Mouse (Mus musculus) MEL (cell line): Measurements from ENCODE around the gene Plekha7. TPM values are rescaled to one million over a fixed set of nuclear protein-coding genes. Genes with fewer than 3 reads are reported as not detected.

ENCODE experiments used
- DNase-seq: peaks from one replicate; pipeline ENCODE4 v3.0.0; 2011; ENCODE audit warnings: low read depth, low spot score
- H3K27ac ChIP-seq: 2 replicates; pipeline ENCODE4 v1.5.1; 2012; ENCODE audit warnings: low read depth, mild to moderate bottlenecking, control low read depth, low read length, moderate library complexity; ENCODE audit not compliant: control insufficient read depth
- H3K27me3 ChIP-seq, 2 experiments: fragments of 150-350 bp in 1 of 2; sonication (generic) in 1 of 2; 2 replicates each; pipeline ENCODE4 v1.6.1; 2012; ENCODE audit warnings: low read length in 2 of 2, mild to moderate bottlenecking in 2 of 2, improper control_type of control experiment in 1 of 2, moderate library complexity in 1 of 2; ENCODE audit not compliant: insufficient read depth in 2 of 2, control insufficient read depth in 1 of 2
- H3K36me3 ChIP-seq, 2 experiments: 2 replicates each; pipeline ENCODE4 v1.6.1; 2012 to 2014; ENCODE audit warnings: low read length in 2 of 2, improper control_type of control experiment in 1 of 2, inconsistent platforms in 1 of 2, mild to moderate bottlenecking in 1 of 2; ENCODE audit not compliant: insufficient read depth in 2 of 2, control insufficient read depth in 1 of 2
- H3K4me1 ChIP-seq, 2 experiments: fragments of 150-350 bp in 1 of 2; sonication (generic) in 1 of 2; 2 replicates each; pipeline ENCODE4 v1.6.1; 2012; ENCODE audit warnings: low read length in 2 of 2, improper control_type of control experiment in 1 of 2, mild to moderate bottlenecking in 1 of 2; ENCODE audit not compliant: insufficient read depth in 2 of 2, control insufficient read depth in 1 of 2
- H3K4me3 ChIP-seq, 2 experiments: fragments of 150-350 bp in 1 of 2; sonication (generic) in 1 of 2; 2 replicates each; pipeline ENCODE4 v1.5.1; 2012; ENCODE audit warnings: low read depth in 2 of 2, low read length in 2 of 2, mild to moderate bottlenecking in 2 of 2, moderate library complexity in 2 of 2, control low read depth in 1 of 2, improper control_type of control experiment in 1 of 2; ENCODE audit not compliant: control insufficient read depth in 1 of 2, insufficient read depth in 1 of 2
- H3K79me2 ChIP-seq: 2 replicates; pipeline ENCODE4 v1.6.1; 2012; ENCODE audit warnings: mild to moderate bottlenecking, low read length, moderate library complexity; ENCODE audit not compliant: control insufficient read depth, poor library complexity, insufficient read depth
- H3K9ac ChIP-seq: 2 replicates; pipeline ENCODE4 v1.6.1; 2012; ENCODE audit warnings: low read depth, mild to moderate bottlenecking, control low read depth, low read length, moderate library complexity; ENCODE audit not compliant: control insufficient read depth, poor library complexity, severe bottlenecking
- H3K9me3 ChIP-seq: fragments of 150-350 bp; sonication (generic); replicated peaks from 2 replicates; pipeline ENCODE4 v1.6.1; 2012; ENCODE audit warnings: mild to moderate bottlenecking, low read length, improper control_type of control experiment, moderate library complexity; ENCODE audit not compliant: insufficient read depth
- BHLHE40 ChIP-seq: IDR thresholded peaks from 2 replicates; pipeline ENCODE4 v1.6.1; 2012; ENCODE audit warnings: low read depth, mild to moderate bottlenecking, inconsistent platforms, low read length, improper control_type of control experiment, borderline replicate concordance
- CHD1 ChIP-seq: IDR thresholded peaks from 2 replicates; pipeline ENCODE4 v1.6.1; 2012; ENCODE audit warnings: low read depth, mild to moderate bottlenecking, inconsistent platforms, low read length, improper control_type of control experiment
- E2F4 ChIP-seq: IDR thresholded peaks from 2 replicates; pipeline ENCODE4 v1.6.1; 2011; ENCODE audit warnings: low read depth, low read length, improper control_type of control experiment, borderline replicate concordance
- ELF1 ChIP-seq: IDR thresholded peaks from 2 replicates; pipeline ENCODE4 v1.6.1; 2014; ENCODE audit warnings: low read depth, mild to moderate bottlenecking, inconsistent platforms, low read length, improper control_type of control experiment, moderate library complexity
- EP300 ChIP-seq, 2 experiments: IDR thresholded peaks; 2 replicates each; pipeline ENCODE4 v1.6.1; 2011; ENCODE audit warnings: improper control_type of control experiment in 2 of 2, low read length in 2 of 2, low read depth in 1 of 2, mild to moderate bottlenecking in 1 of 2
- ETS1 ChIP-seq: IDR thresholded peaks from 2 replicates; pipeline ENCODE4 v1.6.1; 2012; ENCODE audit warnings: low read depth, mild to moderate bottlenecking, inconsistent platforms, low read length, improper control_type of control experiment, moderate library complexity
- GABPA ChIP-seq: IDR thresholded peaks from 2 replicates; pipeline ENCODE4 v1.6.1; 2012; ENCODE audit warnings: low read depth, mild to moderate bottlenecking, inconsistent platforms, low read length, improper control_type of control experiment, moderate library complexity
- GATA1 ChIP-seq: IDR thresholded peaks from 2 replicates; pipeline ENCODE4 v1.6.1; 2011; ENCODE audit warnings: low read depth, low read length, improper control_type of control experiment
- HCFC1 ChIP-seq: IDR thresholded peaks from 2 replicates; pipeline ENCODE4 v1.6.1; 2012; ENCODE audit warnings: low read depth, mild to moderate bottlenecking, inconsistent platforms, low read length, improper control_type of control experiment, moderate library complexity
- JUND ChIP-seq: IDR thresholded peaks from 2 replicates; pipeline ENCODE4 v1.6.1; 2011; ENCODE audit warnings: low read depth, mild to moderate bottlenecking, improper control_type of control experiment, low read length
- KAT2A ChIP-seq: conservative IDR thresholded peaks from 2 replicates; pipeline ENCODE4 v1.6.1; 2012; ENCODE audit warnings: low read depth, low read length, improper control_type of control experiment, inconsistent platforms
- MAFK ChIP-seq: IDR thresholded peaks from 2 replicates; pipeline ENCODE4 v1.6.1; 2011; ENCODE audit warnings: low read depth, mild to moderate bottlenecking, low read length, improper control_type of control experiment, borderline replicate concordance
- MAX ChIP-seq: IDR thresholded peaks from 2 replicates; pipeline ENCODE4 v1.6.1; 2011; ENCODE audit warnings: low read length, improper control_type of control experiment
- MXI1 ChIP-seq: IDR thresholded peaks from 2 replicates; pipeline ENCODE4 v1.6.1; 2011; ENCODE audit warnings: mild to moderate bottlenecking, low read depth, low read length, improper control_type of control experiment
- MYB ChIP-seq: IDR thresholded peaks from 2 replicates; pipeline ENCODE4 v1.6.1; 2011; ENCODE audit warnings: mild to moderate bottlenecking, low read depth, low read length, improper control_type of control experiment
- MYC ChIP-seq: IDR thresholded peaks from 2 replicates; pipeline ENCODE4 v1.6.1; 2011; ENCODE audit warnings: low read depth, mild to moderate bottlenecking, low read length, improper control_type of control experiment, moderate library complexity
- NRF1 ChIP-seq: IDR thresholded peaks from 2 replicates; pipeline ENCODE4 v1.6.1; 2014; ENCODE audit warnings: low read depth, mild to moderate bottlenecking, inconsistent platforms, low read length, improper control_type of control experiment, moderate library complexity; ENCODE audit not compliant: poor library complexity, insufficient read depth, severe bottlenecking
- POLR2A ChIP-seq, 2 experiments: IDR thresholded peaks; 2 replicates each; pipeline ENCODE4 v1.6.1; 2011 to 2012; ENCODE audit warnings: low read length in 2 of 2, mild to moderate bottlenecking in 2 of 2, control low read depth in 1 of 2, improper control_type of control experiment in 1 of 2, low read depth in 1 of 2, moderate library complexity in 1 of 2; ENCODE audit not compliant: control insufficient read depth in 1 of 2, insufficient read depth in 1 of 2, poor library complexity in 1 of 2
- POLR2AphosphoS2 ChIP-seq: IDR thresholded peaks from 2 replicates; pipeline ENCODE4 v1.6.1; 2011; ENCODE audit warnings: low read length, improper control_type of control experiment
- RAD21 ChIP-seq: IDR thresholded peaks from 2 replicates; pipeline ENCODE4 v1.6.1; 2011; ENCODE audit warnings: mild to moderate bottlenecking, low read depth, low read length, improper control_type of control experiment
- RCOR1 ChIP-seq: IDR thresholded peaks from 2 replicates; pipeline ENCODE4 v1.6.1; 2012; ENCODE audit warnings: low read depth, mild to moderate bottlenecking, inconsistent platforms, low read length, improper control_type of control experiment
- TAL1 ChIP-seq: IDR thresholded peaks from 2 replicates; pipeline ENCODE4 v1.6.1; 2012; ENCODE audit warnings: mild to moderate bottlenecking, inconsistent platforms, low read length, moderate library complexity, mixed read lengths
- TBP ChIP-seq: IDR thresholded peaks from 2 replicates; pipeline ENCODE4 v1.8.0; 2011; ENCODE audit warnings: low read depth, low read length, improper control_type of control experiment
- TCF12 ChIP-seq: IDR thresholded peaks from 2 replicates; pipeline ENCODE4 v1.6.1; 2014; ENCODE audit warnings: low read depth, mild to moderate bottlenecking, inconsistent platforms, low read length, improper control_type of control experiment, moderate library complexity
- UBTF ChIP-seq: IDR thresholded peaks from 2 replicates; pipeline ENCODE4 v1.6.1; 2012; ENCODE audit warnings: low read depth, mild to moderate bottlenecking, inconsistent platforms, low read length, improper control_type of control experiment, moderate library complexity, borderline replicate concordance; ENCODE audit not compliant: insufficient read depth
- USF1 ChIP-seq: IDR thresholded peaks from 2 replicates; pipeline ENCODE4 v1.6.1; 2014; ENCODE audit warnings: low read depth, mild to moderate bottlenecking, inconsistent platforms, low read length, improper control_type of control experiment, moderate library complexity
- USF2 ChIP-seq, 2 experiments: IDR thresholded peaks; 2 replicates each; pipeline ENCODE4 v1.6.1; 2011 to 2012; ENCODE audit warnings: improper control_type of control experiment in 2 of 2, low read length in 2 of 2, borderline replicate concordance in 1 of 2, inconsistent platforms in 1 of 2, low read depth in 1 of 2, mild to moderate bottlenecking in 1 of 2; ENCODE audit not compliant: insufficient read depth in 1 of 2
- ZC3H11A ChIP-seq: IDR thresholded peaks from 2 replicates; pipeline ENCODE4 v1.6.1; 2012; ENCODE audit warnings: low read depth, mild to moderate bottlenecking, inconsistent platforms, low read length, improper control_type of control experiment
- ZKSCAN1 ChIP-seq: IDR thresholded peaks from 2 replicates; pipeline ENCODE4 v1.6.1; 2012; ENCODE audit warnings: low read depth, mild to moderate bottlenecking, inconsistent platforms, low read length, improper control_type of control experiment, moderate library complexity
- ZMIZ1 ChIP-seq: IDR thresholded peaks from 2 replicates; pipeline ENCODE4 v1.6.1; 2012; ENCODE audit warnings: low read depth, mild to moderate bottlenecking, inconsistent platforms, low read length, improper control_type of control experiment, moderate library complexity
- ZNF384 ChIP-seq: IDR thresholded peaks from 2 replicates; pipeline ENCODE4 v1.6.1; 2012; ENCODE audit warnings: low read depth, mild to moderate bottlenecking, inconsistent platforms, low read length, improper control_type of control experiment
- polyA plus RNA-seq, 2 experiments: library from polyadenylated mRNA; stranded (reverse) in 1 of 2; unstranded in 1 of 2; fragments of >175 nt in 1 of 2; fragments of >200 nt in 1 of 2; gene quantifications; 2 replicates each; pipeline versions ENCODE4 v1.2.1 to v1.2.4; 2012; ENCODE audit warnings: low replicate concordance in 2 of 2, low read depth in 1 of 2; ENCODE audit not compliant: insufficient read length in 2 of 2, insufficient read depth in 1 of 2, missing spikeins in 1 of 2
- total RNA-seq: library from RNA; depleted of rRNA; stranded (reverse); fragments of 300-350 nt; gene quantifications from 2 replicates; pipeline ENCODE4 v1.2.3, GENCODE M21; 2012

The Plekha7 gene
- total and polyA plus RNA-seq, 3 experiments: 4.4 to 14.5 TPM; not detected in 1

DNA sequence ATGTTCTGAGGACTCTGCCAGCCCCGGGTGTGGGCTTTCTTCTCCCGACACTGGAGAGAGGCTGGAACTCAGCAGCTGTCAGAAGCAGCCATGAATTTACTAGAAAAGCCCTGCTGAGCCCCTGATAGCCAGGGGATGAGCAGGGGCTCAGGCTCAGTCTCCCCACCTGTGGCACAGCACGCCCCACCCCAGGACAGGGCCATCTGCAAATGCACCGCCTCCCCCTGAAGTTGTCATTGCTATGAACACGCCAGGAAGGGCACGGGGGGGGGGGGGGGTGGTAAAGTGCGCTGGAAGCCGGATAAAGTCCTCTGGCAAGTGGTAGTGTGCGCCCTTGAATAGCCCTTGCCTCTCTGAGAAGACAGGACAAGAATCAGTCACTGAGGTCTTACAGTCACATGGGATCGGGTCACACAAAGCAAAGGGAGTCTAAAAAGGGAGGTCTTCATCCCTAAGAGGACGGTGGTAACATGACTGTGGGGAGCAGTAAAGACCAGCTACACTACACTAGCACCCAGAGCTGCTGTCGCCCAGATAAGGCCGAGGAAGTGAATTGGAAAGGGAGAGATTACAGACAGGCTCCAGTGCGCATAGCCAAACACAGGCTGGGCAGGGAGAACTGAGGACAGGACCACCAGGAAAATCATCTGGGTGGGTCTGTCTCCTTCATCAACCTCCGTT is 61.3 kb downstream of the Plekha7 start (continued):
- TF ChIP-seq UBTF: no peak
- TF ChIP-seq ZMIZ1: no peak
- TF ChIP-seq MAFK: no peak
- TF ChIP-seq ZKSCAN1: no peak
- no peak for TF ChIP-seq MYB
- TF ChIP-seq EP300 (IDR thresholded peaks at IDR 0.05; ENCODE audit: low read depth in 1 of 2, low read length in 2 of 2): peak; percentile 13 to 16; a peak in 1 of 4 replicates
- TF ChIP-seq ZNF384: no peak
- peak; percentile 44 for TF ChIP-seq TAL1

DNA sequence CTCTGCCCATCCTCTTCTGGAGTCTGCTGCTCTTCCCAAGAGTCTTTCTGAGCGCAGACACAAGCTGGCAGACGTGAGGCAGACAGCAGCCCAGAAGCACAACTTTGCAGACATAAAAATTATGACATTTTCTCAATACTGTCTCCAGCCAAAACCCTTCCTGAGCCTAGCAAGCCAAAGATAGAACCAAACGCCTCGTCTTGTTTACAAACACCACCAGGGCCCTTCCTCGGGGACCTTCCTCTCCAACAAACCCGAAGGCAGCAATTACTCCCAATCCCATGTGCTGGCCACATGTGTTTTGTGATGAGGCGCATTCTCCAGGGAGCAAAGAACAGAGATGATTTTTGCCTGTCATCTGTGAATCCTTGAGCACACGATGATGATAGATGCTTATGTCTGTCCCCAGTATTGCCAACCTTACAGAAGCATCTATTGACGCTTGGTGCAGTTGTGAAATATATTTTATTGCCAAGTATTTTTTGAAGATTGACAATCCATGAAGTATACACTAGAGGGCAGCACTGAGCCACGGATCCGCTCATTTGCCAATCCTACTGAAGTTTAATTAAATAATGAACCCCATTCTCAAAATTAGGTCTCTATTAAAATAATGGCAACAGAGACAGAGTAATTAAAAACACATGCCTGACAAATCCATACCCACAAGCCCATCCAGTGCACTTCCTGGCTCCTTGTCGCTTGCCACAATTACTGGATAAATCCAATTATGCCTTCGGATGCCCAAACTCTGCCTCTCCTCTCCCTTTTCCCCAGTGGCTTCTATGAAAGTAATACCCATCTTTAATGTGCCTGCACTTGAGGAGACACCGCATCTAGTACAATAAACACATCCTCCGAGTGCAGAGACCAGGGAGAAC is 62.1 kb downstream of the Plekha7 start:
- H3K9me3 ChIP-seq: no peaks in the 10 kb centered on the region
- H3K27me3 ChIP-seq: no peaks in the 10 kb centered on the region
- H3K4me1 ChIP-seq: 0 out of 4 replicates have a peak, but pooled peaks cover 0 to 2% of the 10 kb centered on the region in 2 experiments
- peak; percentile 69 for DNase-seq
- H3K36me3 ChIP-seq: no peaks in the 10 kb centered on the region
- no peaks in the 10 kb centered on the region for H3K79me2 ChIP-seq
- H3K4me3 ChIP-seq: peak overlapping the region; percentile 31 to 41; a peak in 3 of 4 replicates
- peak overlapping the region; percentile 49 for H3K9ac ChIP-seq
- H3K27ac ChIP-seq: no peak overlapping the region
- TF ChIP-seq ZNF384 (peak; percentile 26; the same call in 1 of the 2 replicates), MXI1 (no peak; the same call in 1 of the 2 replicates), MAFK (no peak), E2F4 (no peak), RCOR1 (no peak), HCFC1 (no peak), TAL1 (no peak), MYC (0 out of 2 replicates have a peak, but pooled peaks have one; percentile 40), ZMIZ1 (no peak), EP300 (IDR thresholded peaks at IDR 0.05; ENCODE audit: low read depth in 1 of 2, low read length in 2 of 2) (no peak), POLR2AphosphoS2 (no peak), GABPA (no peak), ZC3H11A (peak; percentile 43), KAT2A (no peak), GATA1 (no peak), ZKSCAN1 (no peak), MAX (no peak), NRF1 (no peak), ETS1 (no peak), USF2 (IDR thresholded peaks at IDR 0.05; ENCODE audit: borderline replicate concordance in 1 of 2, insufficient read depth in 1 of 2, low read depth in 1 of 2, low read length in 2 of 2) (no peak), JUND (no peak), RAD21 (peak; percentile 76), CHD1 (no peak), BHLHE40 (no peak), ELF1 (no peak), POLR2A (IDR thresholded peaks at IDR 0.05; ENCODE audit: control insufficient read depth in 1 of 2, insufficient read depth in 1 of 2, low read depth in 1 of 2, low read length in 2 of 2, poor library complexity in 1 of 2) (no peak), TBP (no peak), TCF12 (no peak), USF1 (no peak)
